Mouse (Mus musculus) megakaryocyte-erythroid progenitor cell, adult 5-6 weeks (primary cell): ENCODE measurements around the gene Syt7. TPM values are rescaled to one million over a fixed set of nuclear protein-coding genes. Genes with fewer than 3 reads are reported as not detected.

ENCODE experiments used
- ATAC-seq: replicated peaks from 2 replicates; pipeline ENCODE4 v1.8.0; 2016; ENCODE audit warnings: mild to moderate bottlenecking, inconsistent platforms; ENCODE audit not compliant: severe bottlenecking, poor library complexity, low FRiP score, low TSS enrichment
- total RNA-seq, 2 experiments: library from RNA; stranded (forward) in 1 of 2; stranded (reverse) in 1 of 2; fragments of 200-1000, 215-1000 nt in 1 of 2; fragments of >200 nt in 1 of 2; fragmentation: Nextera tagmentation in 1 of 2; gene quantifications; 2 replicates each; pipeline ENCODE4 v1.2.3; 2014 to 2017

Syt7 gene
- total RNA-seq, 2 experiments from 2014 or later = not detected

GRCm38 (mm10) chr19:10416889-10417288, 28.0 kb downstream of the Syt7 start:
- no peak for ATAC-seq

- ATAC-seq = no peak
Measured at GRCm38 (mm10) chr19:10417436-10417835, 28.5 kb downstream of the Syt7 start.

- no peak for ATAC-seq
Measured at GRCm38 (mm10) chr19:10421986-10422976, 33.4 kb downstream of the Syt7 start.

GRCm38 (mm10) chr19:10424751-10425150, 35.9 kb downstream of the Syt7 start:
- no peak for ATAC-seq

GRCm38 (mm10) chr19:10425484-10426270, 36.8 kb downstream of the Syt7 start:
- ATAC-seq = no peak

- ATAC-seq = no peak
Measured at GRCm38 (mm10) chr19:10426312-10426711, 37.4 kb downstream of the Syt7 start.

- no peak for ATAC-seq
Measured at GRCm38 (mm10) chr19:10426793-10427192, 37.9 kb downstream of the Syt7 start.

GRCm38 (mm10) chr19:10427431-10427830, 38.5 kb downstream of the Syt7 start:
- no peak for ATAC-seq

GRCm38 (mm10) chr19:10429371-10429770, 40.5 kb downstream of the Syt7 start:
- ATAC-seq = no peak

GRCm38 (mm10) chr19:10431410-10431809, 42.5 kb downstream of the Syt7 start:
- no peak for ATAC-seq

- ATAC-seq = no peak
Measured at GRCm38 (mm10) chr19:10431841-10432240, 43.0 kb downstream of the Syt7 start.

GRCm38 (mm10) chr19:10433225-10433624, 44.3 kb downstream of the Syt7 start:
- no peak for ATAC-seq

GRCm38 (mm10) chr19:10433879-10434540, 45.1 kb downstream of the Syt7 start:
- ATAC-seq = no peak

GRCm38 (mm10) chr19:10434927-10435326, 46.0 kb downstream of the Syt7 start:
- no peak for ATAC-seq

- peak; percentile 55; the same call in 1 of the 2 replicates for ATAC-seq
Measured at GRCm38 (mm10) chr19:10435908-10436307, 47.0 kb downstream of the Syt7 start.

GRCm38 (mm10) chr19:10436726-10437125, 47.8 kb downstream of the Syt7 start:
- no peak for ATAC-seq

- ATAC-seq = no peak
Measured at GRCm38 (mm10) chr19:10437521-10437920, 48.6 kb downstream of the Syt7 start.

- no peak for ATAC-seq
Measured at GRCm38 (mm10) chr19:10444685-10445369, 55.9 kb downstream of the Syt7 start.

- no peak for ATAC-seq
Measured at GRCm38 (mm10) chr19:10448275-10448674, 59.4 kb downstream of the Syt7 start.
